In the genomic region with DNA sequence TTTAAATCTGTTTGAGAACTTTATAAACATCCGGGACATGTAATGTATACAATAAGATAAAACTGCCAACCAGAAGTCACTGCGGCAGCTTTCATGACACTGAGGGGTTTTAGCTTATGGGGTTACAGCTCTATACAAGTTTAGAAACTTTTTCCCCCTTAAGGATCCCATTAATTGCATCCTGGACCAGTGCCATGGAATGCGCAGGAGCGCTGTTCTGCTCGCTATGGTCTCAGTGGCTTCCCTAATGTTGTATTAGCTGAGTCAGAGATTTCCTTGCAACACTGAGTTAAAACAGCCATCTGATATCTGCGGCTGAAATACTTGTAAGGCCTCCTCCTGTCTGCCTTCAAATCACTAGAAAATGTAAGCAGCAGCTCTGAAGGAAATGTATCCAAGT, we compare ENCODE assay signal across 13 mouse cellular contexts.
DNase-seq lines count a peak whose midpoint lies in the region; ATAC-seq and TF ChIP-seq lines count a peak whose summit lies in the region.
"Had no signal": no experiment of that assay in that cellular context is flagged by ENCODE, and none has a peak within 500 bp of the region (broad histone marks: within the 10 kb centered on the region; RNA-seq: fewer than 3 reads in every experiment).

No protein-coding gene starts in this region.

- no peaks in the 10 kb centered on the region for H3K27me3 ChIP-seq in forebrain, embryonic 11.5 days (ENCODE audit: control insufficient read depth, insufficient read depth, low read length)
- H3K27me3 ChIP-seq in forebrain, postnatal 0 days (ENCODE audit: insufficient read depth, low read length): no peaks in the 10 kb centered on the region
- H3K27me3 ChIP-seq in liver, adult 2 months (ENCODE audit: control insufficient read depth, insufficient read depth, low read length): no peaks in the 10 kb centered on the region
- no peaks in the 10 kb centered on the region for H3K27me3 ChIP-seq in liver, postnatal 0 days (ENCODE audit: insufficient read depth, low read length)
- no peaks in the 10 kb centered on the region for H3K27me3 ChIP-seq in embryonic facial prominence, embryonic 11.5 days (ENCODE audit: control insufficient read depth, insufficient read depth, low read length)
- H3K27me3 ChIP-seq: limb, embryonic 15.5 days; neural tube, embryonic 13.5 days had no signal

- no peak for TF ChIP-seq EP300 in liver, postnatal 0 days (IDR thresholded peaks at IDR 0.05; ENCODE audit: low read depth)

- H3K4me2 ChIP-seq in forebrain, embryonic 11.5 days (ENCODE audit: low read depth, low read length, severe bottlenecking): no peak overlapping the region
- no peak overlapping the region for H3K4me2 ChIP-seq in forebrain, postnatal 0 days (ENCODE audit: low read depth)
- H3K4me2 ChIP-seq in liver, postnatal 0 days (ENCODE audit: low read depth, low read length): no peak overlapping the region
- no peak overlapping the region for H3K4me2 ChIP-seq in embryonic facial prominence, embryonic 11.5 days (ENCODE audit: low read depth, low read length)
- H3K4me2 ChIP-seq: limb, embryonic 15.5 days; neural tube, embryonic 13.5 days had no signal

- TF ChIP-seq CTCF in forebrain, postnatal 0 days (IDR thresholded peaks at IDR 0.05; ENCODE audit: low read depth): no peak
- no peak for TF ChIP-seq CTCF in liver, adult 2 months (IDR thresholded peaks at IDR 0.05; ENCODE audit: low read depth, low read length)
- no peak for TF ChIP-seq CTCF in liver, postnatal 0 days (IDR thresholded peaks at IDR 0.05; ENCODE audit: low read depth)

- WGBS in forebrain, embryonic 11.5 days: 52% methylated on average over 6 of the region's 6 CpGs
- WGBS in forebrain, postnatal 0 days: 22% methylated on average over 6 of the region's 6 CpGs
- WGBS in liver, adult 2 months: 80% methylated on average over 6 of the region's 6 CpGs
- WGBS in liver, postnatal 0 days (ENCODE audit: insufficient replicate concordance): 74% methylated on average over 6 of the region's 6 CpGs
- 46% methylated on average over 6 of the region's 6 CpGs for WGBS in embryonic facial prominence, embryonic 11.5 days

- H3K9me3 ChIP-seq in forebrain, embryonic 11.5 days (ENCODE audit: control insufficient read depth, low read length): no peaks in the 10 kb centered on the region
- H3K9me3 ChIP-seq in forebrain, postnatal 0 days (ENCODE audit: low read length): no peaks in the 10 kb centered on the region
- H3K9me3 ChIP-seq in liver, postnatal 0 days (ENCODE audit: low read length): no peaks in the 10 kb centered on the region
- no peaks in the 10 kb centered on the region for H3K9me3 ChIP-seq in embryonic facial prominence, embryonic 11.5 days (replicated peaks; ENCODE audit: control insufficient read depth, low read length)
- H3K9me3 ChIP-seq: limb, embryonic 15.5 days; neural tube, embryonic 13.5 days had no signal

- 0 out of 2 replicates have a peak, but pooled peaks have one; percentile 12 for ATAC-seq in forebrain, embryonic 11.5 days (replicated peaks; ENCODE audit: low FRiP score)
- no peak for ATAC-seq in forebrain, postnatal 0 days
- ATAC-seq in liver, postnatal 0 days: no peak
- ATAC-seq in embryonic facial prominence, embryonic 11.5 days (replicated peaks; ENCODE audit: insufficient number of reproducible peaks, low FRiP score, low TSS enrichment, low read depth): peak; percentile 27; the same call in 1 of the 2 replicates
- ATAC-seq: midbrain, embryonic 16.5 days had no signal

- H3K79me2 ChIP-seq in liver, adult 2 months (ENCODE audit: control insufficient read depth, insufficient read depth, low read length): no peaks in the 10 kb centered on the region

- H3K4me3 ChIP-seq in forebrain, embryonic 11.5 days (ENCODE audit: low read depth, low read length): no peak overlapping the region
- H3K4me3 ChIP-seq in forebrain, postnatal 0 days (ENCODE audit: low read depth, low read length): no peak overlapping the region
- H3K4me3 ChIP-seq in liver, adult 2 months (ENCODE audit: insufficient read depth, low read depth, low read length): no peak overlapping the region
- H3K4me3 ChIP-seq in liver, postnatal 0 days (ENCODE audit: low read depth, low read length): no peak overlapping the region
- no peak overlapping the region for H3K4me3 ChIP-seq in embryonic facial prominence, embryonic 11.5 days (ENCODE audit: low read depth, low read length)
- H3K4me3 ChIP-seq: limb, embryonic 15.5 days; neural tube, embryonic 13.5 days had no signal

- DNase-seq in forebrain, embryonic 11.5 days (ENCODE audit: low spot score): no peak
- no peak for DNase-seq in forebrain, postnatal 0 days
- DNase-seq in liver, adult 2 months (ENCODE audit: extremely low read depth, low read depth, low spot score): peak; percentile 33
- DNase-seq in liver, postnatal 0 days: no peak
- DNase-seq in embryonic facial prominence, embryonic 11.5 days (ENCODE audit: low spot score): peak; percentile 67
- DNase-seq in lung, postnatal 4 days: peak; percentile 48 to 62
- DNase-seq in layer of hippocampus, adult 9-10 months (ENCODE audit: low spot score): no peak
- no peak for DNase-seq in left cerebral cortex, adult 18-20 months (ENCODE audit: low spot score in 2 of 2)
- DNase-seq: adrenal gland, postnatal 25 days; cerebellum, postnatal 36 days had no signal

- H3K36me3 ChIP-seq in forebrain, embryonic 11.5 days (ENCODE audit: control insufficient read depth, insufficient read depth, low read length): no peaks in the 10 kb centered on the region
- H3K36me3 ChIP-seq in forebrain, postnatal 0 days (ENCODE audit: insufficient read depth): no peaks in the 10 kb centered on the region
- no peaks in the 10 kb centered on the region for H3K36me3 ChIP-seq in liver, adult 2 months (ENCODE audit: control insufficient read depth, insufficient read depth, low read length)
- no peaks in the 10 kb centered on the region for H3K36me3 ChIP-seq in liver, postnatal 0 days (replicated peaks; ENCODE audit: insufficient read depth, low read length)
- H3K36me3 ChIP-seq in embryonic facial prominence, embryonic 11.5 days (replicated peaks; ENCODE audit: control insufficient read depth, insufficient read depth, low read depth, low read length): no peaks in the 10 kb centered on the region
- H3K36me3 ChIP-seq: limb, embryonic 15.5 days; neural tube, embryonic 13.5 days had no signal

- peaks cover 4% of the 10 kb centered on the region; the same call in 1 of the 2 replicates for H3K4me1 ChIP-seq in forebrain, embryonic 11.5 days (replicated peaks; ENCODE audit: control insufficient read depth, insufficient read depth, low read length)
- no peaks in the 10 kb centered on the region for H3K4me1 ChIP-seq in forebrain, postnatal 0 days (ENCODE audit: insufficient read depth)
- H3K4me1 ChIP-seq in liver, adult 2 months (ENCODE audit: control insufficient read depth, insufficient read depth, low read length): no peaks in the 10 kb centered on the region
- no peaks in the 10 kb centered on the region for H3K4me1 ChIP-seq in liver, postnatal 0 days (ENCODE audit: insufficient read depth)
- H3K4me1 ChIP-seq in embryonic facial prominence, embryonic 11.5 days (ENCODE audit: control insufficient read depth, insufficient read depth, low read length): no peaks in the 10 kb centered on the region

- H3K9ac ChIP-seq in forebrain, embryonic 11.5 days (ENCODE audit: low read length): no peak overlapping the region
- H3K9ac ChIP-seq in forebrain, postnatal 0 days: no peak overlapping the region
- no peak overlapping the region for H3K9ac ChIP-seq in liver, adult 2 months (ENCODE audit: low read depth, low read length)
- H3K9ac ChIP-seq in liver, postnatal 0 days (replicated peaks): no peak overlapping the region
- no peak overlapping the region for H3K9ac ChIP-seq in embryonic facial prominence, embryonic 11.5 days (replicated peaks; ENCODE audit: low read length)
- H3K9ac ChIP-seq: neural tube, embryonic 13.5 days had no signal

- no peak overlapping the region for H3K27ac ChIP-seq in forebrain, embryonic 11.5 days (ENCODE audit: low read depth, low read length)
- H3K27ac ChIP-seq in forebrain, postnatal 0 days (ENCODE audit: low read depth, low read length): no peak overlapping the region
- H3K27ac ChIP-seq in liver, adult 2 months (replicated peaks; ENCODE audit: insufficient read depth, low read depth, low read length): no peak overlapping the region
- H3K27ac ChIP-seq in liver, postnatal 0 days (ENCODE audit: low read depth): no peak overlapping the region
- no peak overlapping the region for H3K27ac ChIP-seq in embryonic facial prominence, embryonic 11.5 days (replicated peaks; ENCODE audit: low read depth, low read length)
- H3K27ac ChIP-seq: limb, embryonic 15.5 days; neural tube, embryonic 13.5 days had no signal

- no peak for TF ChIP-seq POLR2A in liver, adult 2 months (IDR thresholded peaks at IDR 0.05; ENCODE audit: extremely low read depth, insufficient read depth, low read length)

Comparison
In these comparisons a context has a peak if more than half of its experiments do, and no peak if none do; other contexts are left out.
1. ATAC-seq: peak in forebrain, embryonic 11.5 days (single experiment) and embryonic facial prominence, embryonic 11.5 days (single experiment); none in forebrain, postnatal 0 days (single experiment) and liver, postnatal 0 days (single experiment).
2. DNase-seq: peak in liver, adult 2 months (single experiment), embryonic facial prominence, embryonic 11.5 days (single experiment) and lung, postnatal 4 days (2 of 2); none in forebrain, embryonic 11.5 days (single experiment), forebrain, postnatal 0 days (single experiment), liver, postnatal 0 days (single experiment), layer of hippocampus, adult 9-10 months (single experiment) and left cerebral cortex, adult 18-20 months (0 of 2).